Mouse (Mus musculus): ENCODE results near the gene Fzd7.

DNA sequence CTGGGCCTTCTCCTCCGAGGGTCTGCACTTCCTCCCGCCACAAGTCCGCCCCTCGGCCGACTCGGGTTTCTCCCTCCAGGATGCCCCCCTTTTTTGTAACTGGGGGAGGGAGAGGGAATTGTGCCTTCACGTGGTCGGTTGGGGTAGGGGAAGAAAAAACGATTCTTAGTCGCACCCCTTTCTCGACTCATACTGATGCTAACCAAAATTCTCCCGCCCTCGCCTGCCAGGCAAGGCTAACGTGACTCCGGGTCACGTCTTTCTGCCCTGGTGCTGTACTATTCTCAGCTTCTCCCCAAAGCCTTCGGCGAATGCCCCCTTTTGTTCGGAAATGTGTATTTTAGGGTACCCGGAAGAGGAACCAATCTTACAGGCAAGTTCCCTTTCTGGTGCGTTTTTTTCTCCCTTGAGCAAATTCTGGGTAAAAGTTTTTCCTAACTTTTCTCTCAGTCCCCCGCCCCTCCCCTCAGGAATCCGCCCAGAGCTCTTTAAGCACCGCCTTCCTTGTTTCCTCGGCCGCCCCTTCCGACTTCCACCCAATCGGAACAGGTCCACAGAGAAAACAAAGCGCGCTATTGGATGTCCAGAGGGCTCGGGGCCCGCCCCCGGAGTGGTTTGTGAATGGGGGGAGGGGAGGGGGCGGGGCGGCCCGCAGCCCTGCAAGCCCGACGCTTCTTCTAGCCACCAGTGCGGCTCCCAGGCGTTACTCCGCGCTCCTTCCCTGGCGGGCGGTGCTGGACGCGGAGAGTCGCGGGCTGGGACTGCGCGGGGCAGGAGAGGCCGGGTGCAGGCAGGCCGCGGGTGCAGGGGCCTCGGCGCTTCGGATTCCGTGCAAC, 550 bp upstream of the Fzd7 start:
- TF ChIP-seq EP300 (optimal IDR thresholded peaks at IDR 0.05) = no peak
- TF ChIP-seq CTCF (IDR thresholded peaks at IDR 0.05; ENCODE audit: low read depth) = peak; percentile 48
